Mouse (Mus musculus) adrenal gland, postnatal 25 days (tissue): ENCODE data around the gene Rnf103. TPM values are rescaled to one million over a fixed set of nuclear protein-coding genes. Genes with fewer than 3 reads are reported as not detected.
A peak's percentile ranks its signal among the peaks of the same experiment; 100 is the strongest.

Experiments
- DNase-seq: peaks from one replicate; pipeline ENCODE4 v3.0.0; 2021; ENCODE audit warnings: mixed read lengths
- total RNA-seq: library from RNA; stranded (reverse); gene quantifications from 2 replicates; pipeline ENCODE4 v1.2.3, GENCODE M21; 2021

The Rnf103 gene
- total RNA-seq, 1 experiment from 2014 or later = 41.0 TPM

DNA sequence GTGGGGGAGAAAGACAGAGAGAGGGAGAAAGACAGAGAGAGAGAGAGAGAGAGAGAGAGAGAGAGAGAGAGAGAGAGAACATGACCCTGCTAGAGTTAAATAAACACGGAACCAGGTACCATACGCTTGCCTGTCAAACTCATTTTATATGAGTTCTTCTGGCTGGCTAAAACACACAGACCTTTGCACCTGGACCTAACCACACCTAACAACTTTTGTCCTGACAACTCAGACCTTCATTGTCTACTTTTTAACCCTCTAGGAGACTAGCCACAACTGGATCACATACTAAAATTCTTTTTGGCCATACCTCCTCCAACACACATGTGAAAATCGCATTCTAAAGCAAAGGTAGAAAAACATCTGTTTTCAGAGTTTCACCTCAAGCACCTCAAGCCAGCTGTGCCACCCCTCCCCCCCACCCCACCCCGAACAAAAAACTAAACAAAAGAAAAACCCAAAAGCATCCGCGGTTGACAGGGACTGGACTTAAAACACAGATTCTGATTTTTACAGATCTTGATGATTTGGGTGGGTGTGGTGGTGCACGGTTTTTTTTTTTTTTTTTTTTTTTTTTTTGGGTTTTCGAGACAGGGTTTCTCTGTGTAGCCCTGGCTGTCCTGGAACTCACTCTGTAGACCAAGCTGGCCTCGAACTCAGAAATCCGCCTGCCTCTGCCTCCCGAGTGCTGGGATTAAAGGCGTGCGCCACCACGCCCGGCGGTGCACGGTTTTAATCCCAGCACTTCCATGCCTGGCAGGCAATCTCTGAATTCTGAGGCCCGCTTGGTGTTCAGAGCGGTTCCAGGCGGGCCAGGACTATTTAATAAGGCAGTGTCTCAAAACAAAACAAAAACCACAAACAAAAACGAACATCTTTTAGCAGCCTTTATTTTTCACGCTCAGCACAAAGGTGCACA is 679 bp upstream of the Rnf103 start:
- DNase-seq = no peak

DNA sequence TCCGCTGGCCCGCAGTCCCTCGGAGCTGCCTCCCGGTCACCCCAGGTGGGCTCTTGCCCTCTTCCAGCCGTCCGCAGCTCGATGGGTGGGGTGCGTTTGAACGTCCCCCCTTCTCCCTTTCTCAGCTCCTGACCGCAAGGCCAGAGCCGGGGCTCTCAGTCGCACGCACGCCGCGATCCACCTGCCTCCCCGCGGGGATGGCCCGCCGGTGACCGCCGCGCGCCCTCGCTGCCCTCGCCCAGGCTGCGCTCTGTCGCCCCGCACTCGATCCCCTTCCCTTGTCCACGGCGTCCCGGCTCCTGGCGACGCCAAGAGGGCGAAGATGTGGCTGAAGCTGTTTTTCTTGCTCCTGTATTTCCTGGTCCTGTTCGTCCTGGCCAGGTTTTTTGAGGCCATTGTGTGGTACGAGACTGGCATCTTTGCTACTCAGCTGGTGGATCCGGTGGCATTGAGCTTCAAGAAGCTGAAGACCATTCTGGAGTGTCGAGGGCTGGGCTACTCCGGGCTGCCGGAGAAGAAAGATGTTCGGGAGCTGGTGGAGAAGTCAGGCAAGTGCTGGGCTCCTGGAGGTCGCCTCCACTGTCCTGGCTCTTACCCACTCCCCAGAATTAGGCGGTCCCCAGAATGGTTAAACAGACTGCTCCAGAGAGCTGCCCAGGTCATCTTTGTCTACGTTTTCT is 787 bp downstream of the Rnf103 start:
- peak; percentile 67 for DNase-seq

DNA sequence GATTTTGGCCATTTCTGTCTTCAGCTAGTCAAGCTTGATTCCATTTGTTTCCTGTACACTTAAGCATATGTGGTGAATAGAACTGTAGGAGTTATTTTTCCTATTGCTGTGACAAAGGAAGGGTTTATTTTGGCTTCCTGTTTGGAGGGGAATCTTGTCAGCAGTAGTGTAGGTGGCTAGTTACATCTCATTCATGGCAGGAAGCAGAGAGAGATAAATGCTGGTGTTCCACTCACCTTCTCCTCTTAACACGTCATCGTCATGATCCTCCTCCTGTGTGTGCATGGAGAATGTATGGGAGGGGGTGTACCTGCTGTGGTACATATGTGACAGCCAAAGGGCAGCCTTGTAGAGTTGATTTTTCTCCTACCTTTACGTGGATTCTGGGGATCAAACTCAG is 6.9 kb downstream of the Rnf103 start:
- DNase-seq = no peak

DNA sequence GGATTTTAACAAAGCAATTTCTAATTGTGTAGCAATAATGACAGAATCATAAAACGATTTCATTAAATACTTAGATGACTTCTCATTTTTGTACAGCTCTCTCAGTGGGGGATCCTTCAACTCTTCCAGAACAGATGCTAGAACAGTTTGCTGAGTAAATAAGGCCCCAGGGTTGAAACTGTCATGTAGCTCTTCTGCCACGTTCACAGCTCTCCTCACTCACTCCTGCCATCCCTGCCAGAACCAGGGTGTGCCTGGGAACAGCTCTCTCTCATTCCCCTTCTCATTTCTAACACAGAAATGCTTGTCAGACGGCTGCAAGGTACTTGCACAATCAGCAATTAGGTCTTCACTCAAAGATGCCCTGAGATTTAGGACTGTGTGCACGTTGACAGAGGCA is 9.3 kb downstream of the Rnf103 start:
- no peak for DNase-seq

DNA sequence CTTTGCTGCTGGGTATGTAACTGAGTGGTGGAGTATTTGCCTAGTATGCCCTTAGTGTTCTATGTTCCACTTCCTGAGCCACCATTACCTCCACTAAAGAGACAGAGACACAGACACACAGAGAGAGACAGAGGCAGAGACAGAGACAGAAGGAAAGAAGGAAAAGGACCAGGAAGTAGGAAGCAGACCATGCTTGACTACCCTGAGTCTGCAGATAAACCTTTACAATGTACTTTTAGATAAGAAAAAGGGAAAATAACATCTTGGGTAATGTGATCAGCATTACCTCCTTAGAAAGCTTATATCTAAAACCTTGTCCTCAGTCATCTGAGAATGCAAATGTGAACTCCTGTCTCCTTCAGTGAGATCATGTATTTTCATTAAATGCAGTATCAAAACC is 10.0 kb downstream of the Rnf103 start:
- DNase-seq = no peak

DNA sequence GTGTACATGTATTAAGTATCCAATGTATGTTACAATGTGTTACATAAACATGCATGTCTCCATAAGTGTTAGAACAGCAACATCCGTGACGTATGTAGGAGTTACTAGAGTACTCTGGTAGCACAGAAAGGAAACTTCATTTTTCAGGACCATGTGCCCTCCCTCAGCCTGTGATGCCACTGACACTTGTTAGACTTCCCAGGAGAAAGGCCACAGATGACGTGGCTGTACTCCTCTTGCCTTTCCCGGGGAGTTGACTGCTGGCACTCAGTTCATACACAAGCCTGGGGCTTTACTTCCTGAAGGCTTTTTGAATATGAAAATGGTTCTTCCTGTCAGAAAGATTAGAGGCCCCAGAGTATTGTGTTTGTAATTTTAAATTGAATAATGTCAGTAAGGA is 10.4 kb downstream of the Rnf103 start:
- DNase-seq = no peak

DNA sequence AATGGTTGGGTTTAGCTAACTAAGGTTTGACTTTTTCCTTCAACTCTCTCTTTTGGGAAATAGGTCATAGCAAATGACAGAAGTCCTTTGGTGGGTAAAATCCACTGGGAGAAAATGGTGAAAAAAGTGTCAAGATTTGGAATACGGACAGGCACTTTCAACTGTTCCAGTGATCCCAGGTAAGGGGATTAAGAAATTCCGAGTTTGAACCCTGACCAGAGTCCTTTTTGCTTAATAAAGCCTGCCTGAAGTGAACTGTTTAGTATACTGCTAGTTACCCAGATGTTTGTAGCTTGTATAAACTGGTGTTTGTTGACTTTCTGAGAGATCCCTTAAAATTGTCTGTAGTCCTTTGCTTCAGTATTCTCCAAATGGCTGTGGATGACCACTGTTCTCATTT is 12.0 kb downstream of the Rnf103 start:
- no peak for DNase-seq

DNA sequence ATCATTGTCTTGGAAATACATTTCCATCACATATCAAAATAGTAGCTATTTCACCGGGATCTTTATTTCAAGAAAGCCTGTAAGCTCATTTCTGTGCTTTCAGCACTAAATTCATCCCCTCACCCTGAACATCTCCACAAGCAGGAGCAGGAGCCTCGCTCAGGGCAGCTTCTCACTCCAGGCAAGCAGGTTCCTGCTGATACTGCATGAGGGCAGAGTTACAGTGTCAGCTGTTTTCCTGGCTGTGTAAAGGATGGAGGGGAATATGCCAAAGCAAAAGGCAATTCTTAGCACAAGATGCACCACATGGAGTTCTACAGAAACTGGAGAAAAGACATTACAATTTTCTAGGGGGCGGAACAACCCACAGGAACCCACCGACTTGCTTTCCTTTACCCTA is 25.8 kb downstream of the Rnf103 start:
- DNase-seq = no peak

DNA sequence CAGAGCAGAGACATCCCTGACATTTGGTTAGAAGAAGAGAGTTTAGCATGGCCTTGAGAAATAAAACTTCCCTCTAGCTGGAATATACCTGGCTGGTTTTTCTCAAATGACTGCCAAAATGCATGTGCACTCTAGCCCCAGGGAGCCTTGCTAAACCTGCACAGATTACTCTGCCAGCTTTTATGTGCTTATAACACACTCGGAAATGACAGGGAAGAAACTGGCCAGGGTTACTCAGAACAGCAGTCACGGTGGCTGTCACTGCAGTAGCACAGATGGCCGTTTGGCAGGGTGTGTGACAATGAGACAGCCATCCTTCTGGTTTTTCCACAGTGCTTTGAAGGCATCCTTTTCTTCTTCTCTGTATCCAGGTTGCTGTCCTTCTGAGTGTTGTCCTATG is 31.9 kb downstream of the Rnf103 start:
- no peak for DNase-seq

DNA sequence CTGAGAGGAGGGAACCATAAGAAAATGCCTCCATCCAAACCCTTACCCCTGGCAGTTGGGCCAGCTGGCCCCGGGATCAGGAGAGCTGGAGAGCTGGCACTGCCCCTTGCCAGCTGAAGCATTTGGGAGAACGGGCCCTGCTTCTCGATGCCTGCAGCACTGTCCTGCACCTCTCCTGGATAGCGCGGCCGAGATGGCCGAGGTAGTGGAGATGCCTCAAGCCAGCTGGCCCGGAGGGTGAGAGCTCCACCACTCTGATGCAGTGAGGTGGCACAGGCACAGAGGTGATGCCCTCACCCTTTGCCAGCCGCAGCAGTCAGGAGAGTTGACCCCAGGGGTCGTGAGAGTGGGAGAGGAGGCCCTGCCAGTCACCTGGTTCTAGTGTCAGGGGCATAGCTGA is 33.4 kb downstream of the Rnf103 start:
- DNase-seq = no peak

DNA sequence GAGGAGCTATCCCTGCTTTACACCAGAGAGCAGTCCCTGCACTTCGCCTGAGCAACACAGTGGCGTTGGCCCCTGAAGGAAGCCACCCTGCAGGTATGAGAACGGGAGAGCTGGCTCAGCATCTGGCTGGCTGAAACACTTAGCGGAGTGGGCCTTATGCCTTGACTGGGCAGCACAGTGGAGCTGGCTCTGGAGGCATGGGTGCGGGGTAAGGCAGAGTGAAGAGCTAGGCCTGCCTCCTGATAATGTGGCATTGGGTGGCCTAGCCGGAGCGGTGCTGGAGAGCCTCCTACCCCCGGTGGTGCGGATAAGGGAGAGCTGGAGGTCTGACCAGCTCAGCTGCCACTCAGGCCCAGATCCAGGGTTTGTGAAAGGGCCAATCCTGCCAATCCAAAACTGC is 34.1 kb downstream of the Rnf103 start:
- DNase-seq = no peak

DNA sequence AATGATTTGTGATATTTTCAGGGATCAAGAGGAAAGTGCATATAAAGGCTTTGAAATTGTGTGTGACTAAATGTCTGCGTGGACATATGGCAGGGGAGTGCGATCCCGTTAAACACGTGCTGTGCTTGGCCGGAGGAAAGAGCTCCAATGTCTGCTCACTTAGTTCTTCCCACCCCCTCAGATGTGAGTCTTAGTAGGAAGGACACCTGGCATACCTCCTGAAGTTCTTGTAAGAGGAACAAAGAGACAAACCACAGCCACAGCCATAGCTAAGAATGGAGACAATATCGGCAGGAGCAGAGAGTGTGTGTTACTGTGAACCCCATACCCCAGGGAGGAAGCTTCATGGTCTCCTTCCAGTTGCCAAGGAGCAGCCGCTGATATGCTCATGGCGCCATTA is 36.5 kb downstream of the Rnf103 start:
- no peak for DNase-seq

DNA sequence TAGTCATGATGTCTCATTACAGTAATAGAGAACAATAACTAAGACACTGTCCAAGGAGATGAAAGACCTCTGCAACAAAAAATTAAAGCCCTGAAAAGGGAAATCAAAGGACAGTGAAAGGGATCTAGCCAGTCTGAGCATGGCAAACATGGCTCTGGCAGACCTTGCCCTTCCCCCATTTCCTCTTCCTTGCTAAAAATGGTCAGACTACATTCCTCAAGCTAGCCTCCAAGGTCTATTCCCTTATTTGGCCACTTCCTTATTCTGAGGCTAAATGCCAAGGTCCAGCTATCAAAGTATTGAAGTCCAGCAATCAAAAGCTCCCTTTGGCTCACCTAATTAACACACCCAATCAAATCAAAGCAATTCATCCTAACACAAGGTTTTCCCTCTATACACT is 43.6 kb downstream of the Rnf103 start:
- DNase-seq = no peak

DNA sequence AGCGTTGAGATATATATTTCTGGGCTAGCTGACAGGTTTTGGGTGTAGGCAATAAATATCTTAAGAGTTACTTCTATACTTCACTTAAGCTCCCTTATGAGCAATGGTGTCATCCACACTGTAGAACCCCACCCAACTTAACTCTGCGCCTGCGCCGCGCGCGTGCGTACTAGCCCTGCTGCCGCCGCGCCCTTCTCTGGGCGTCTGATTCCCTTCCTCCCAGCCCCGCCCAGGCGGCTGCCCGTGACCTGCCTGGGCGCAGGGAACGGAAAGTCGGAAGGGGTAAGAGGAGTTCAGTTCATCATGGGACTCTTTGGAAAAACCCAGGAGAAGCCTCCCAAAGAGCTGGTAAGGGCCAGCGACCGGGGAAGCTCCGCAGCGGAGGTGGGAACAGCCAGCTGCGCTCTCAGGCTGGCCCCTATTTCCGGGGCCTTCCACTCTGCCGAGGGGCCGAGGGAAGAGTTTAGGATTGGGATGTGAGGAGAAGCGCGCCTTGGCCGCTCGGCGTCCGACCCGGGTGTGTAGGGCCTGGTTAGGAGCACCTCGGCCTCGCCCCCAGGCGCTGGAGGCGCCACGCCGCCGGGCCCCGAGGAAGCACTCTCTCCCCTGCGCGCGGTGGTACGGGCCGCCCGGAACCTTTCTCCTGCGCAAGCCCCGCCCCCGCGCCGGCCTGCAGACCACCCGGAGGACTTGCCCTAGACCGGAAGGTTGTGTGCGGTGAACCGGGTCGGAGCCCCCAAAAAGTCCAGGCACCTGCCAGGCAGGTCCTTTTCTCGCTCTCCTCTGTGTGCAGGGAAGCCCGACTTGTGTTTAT is 50.2 kb downstream of the Rnf103 start, which contains the start of gene Chmp3:
TSS of gene Chmp3 (plus strand) at position 112 of the 814 bp plus-strand sequence.
- DNase-seq = peak; percentile 97

DNA sequence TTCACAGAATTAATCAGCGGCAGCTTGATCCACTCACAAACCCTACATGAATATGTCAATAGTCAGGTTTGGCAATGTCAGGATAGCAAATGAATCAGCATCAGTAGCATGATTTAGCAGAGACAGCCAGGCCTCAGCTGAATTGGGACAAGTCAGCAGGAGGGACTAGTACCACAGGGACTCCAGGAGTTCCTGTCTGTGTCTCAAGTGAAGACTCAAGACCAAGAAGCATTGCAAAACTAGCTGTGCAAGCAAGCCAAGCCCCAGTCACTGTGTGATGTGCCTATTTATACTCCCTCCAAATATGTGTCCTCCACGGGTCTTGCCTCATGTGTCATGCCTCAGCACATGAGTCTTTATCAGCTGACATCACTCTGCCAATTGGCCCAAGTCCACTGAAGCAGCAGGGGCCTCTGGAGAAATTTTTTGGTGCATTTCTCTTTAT is 61.8 kb downstream of the Rnf103 start:
- peak; percentile 41 for DNase-seq

DNA sequence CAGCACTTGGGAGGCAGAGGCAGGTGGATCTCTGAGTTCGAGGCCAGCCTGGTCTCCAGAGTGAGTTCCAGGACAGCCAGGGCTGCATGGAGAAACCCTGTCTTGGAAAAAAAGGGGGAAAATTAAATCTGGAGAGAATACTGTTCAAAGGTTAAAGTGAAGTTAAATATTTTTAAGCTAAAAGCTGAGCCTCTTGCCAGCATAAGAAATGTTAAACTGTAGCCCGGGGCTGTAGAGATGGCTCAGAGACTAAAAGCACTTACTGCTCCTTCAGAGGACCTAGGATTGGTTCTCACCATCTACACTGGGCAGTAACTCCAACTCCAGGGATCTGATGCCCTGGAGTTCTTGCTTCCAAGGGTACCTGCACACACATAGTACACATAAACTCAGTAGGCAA is 63.1 kb downstream of the Rnf103 start:
- DNase-seq = no peak

Other genes with a start within 250 kb of the Rnf103 start
- gene Krcc1, start 222.2 kb upstream of the Rnf103 start, total RNA-seq = 74.3 and 76.3 TPM in 2 replicates
- 0.30 TPM in 1 of 2 replicates, not detected in the other for gene Smyd1, start 171.7 kb upstream of the Rnf103 start, total RNA-seq
- not detected in 2 replicates for gene Cd8b1, start 171.1 kb upstream of the Rnf103 start, total RNA-seq
- gene Cd8a, start 120.5 kb upstream of the Rnf103 start, total RNA-seq = 0.27 TPM in 1 of 2 replicates, not detected in the other
- gene Rmnd5a, start 53.3 kb upstream of the Rnf103 start, total RNA-seq = 91.9 and 102 TPM in 2 replicates
- 109 and 133 TPM in 2 replicates for gene Chmp3, start 49.9 kb downstream of the Rnf103 start, total RNA-seq
- 38.3 and 44.2 TPM in 2 replicates for gene Kdm3a, start 139.1 kb downstream of the Rnf103 start, total RNA-seq
- gene Reep1, start 213.7 kb downstream of the Rnf103 start, total RNA-seq = 5.6 and 7.6 TPM in 2 replicates